Mouse (Mus musculus): ENCODE measurements around the gene Rfng. TPM values are rescaled to one million over a fixed set of nuclear protein-coding genes. Genes with fewer than 3 reads are reported as not detected.
A peak's percentile ranks its signal among the peaks of the same experiment; 100 is the strongest.
"Not testable (repeated sequence)": the region's sequence is repeated elsewhere in the genome, so short reads cannot be mapped to it uniquely, and the experiment has no call there.

Rfng gene
- polyA plus RNA-seq, 1 experiment: 55.8 TPM

DNA sequence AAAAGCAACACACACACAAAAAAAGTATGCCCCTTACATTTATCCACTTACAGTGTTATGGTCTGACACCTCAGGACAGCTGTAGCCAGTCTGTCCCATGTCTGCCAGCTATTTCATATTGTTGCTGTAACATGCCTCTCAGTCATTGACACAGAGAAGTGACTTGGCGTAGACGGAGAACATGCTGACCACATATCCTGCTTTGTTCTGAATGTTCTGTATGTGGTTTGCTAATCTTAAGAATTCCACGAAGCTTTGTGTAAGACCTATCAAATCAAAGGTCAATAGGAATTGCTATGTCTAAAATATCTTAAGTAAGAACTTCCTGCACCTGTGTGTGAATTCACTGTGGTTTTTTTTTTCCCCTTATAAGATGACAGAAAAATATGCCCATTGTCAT lies 14.2 kb upstream of the Rfng start:
- TF ChIP-seq POLR2A (IDR thresholded peaks at IDR 0.05; ENCODE audit: borderline replicate concordance, extremely low read depth, low read depth, low read length) (no peak), CTCF (IDR thresholded peaks at IDR 0.05; ENCODE audit: insufficient read depth, low read length) (no peak)
- DNase-seq: no peak
- WGBS: 57% methylated on average over 3 of the region's 3 CpGs
- Histone ChIP-seq H3K4me1 (ENCODE audit: control insufficient read depth, insufficient read depth, low read length) (peaks cover 18% of the 10 kb centered on the region), H3K4me3 (replicated peaks; ENCODE audit: extremely low read depth, low read depth, low read length) (no peak overlapping the region)

DNA sequence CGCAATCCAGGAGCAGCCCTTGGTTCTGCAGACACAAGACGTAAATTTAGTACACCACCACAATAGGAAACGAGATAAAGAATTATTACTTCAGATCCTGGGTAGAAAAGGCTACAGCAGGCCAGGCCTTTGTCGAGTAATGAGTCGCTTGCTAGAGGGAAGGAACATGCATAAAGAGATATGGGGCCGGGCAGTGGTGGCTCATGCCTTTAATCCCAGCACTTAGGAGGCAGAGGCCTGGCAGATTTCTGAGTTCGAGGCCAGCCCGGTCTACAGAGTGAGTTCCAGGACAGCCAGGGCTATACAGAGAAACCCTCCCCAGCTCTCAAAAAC lies 12.6 kb upstream of the Rfng start:
- DNase-seq: no peak
- Histone ChIP-seq H3K4me3 (replicated peaks; ENCODE audit: extremely low read depth, low read depth, low read length) (peak overlapping the region; percentile 4), H3K4me1 (ENCODE audit: control insufficient read depth, insufficient read depth, low read length) (peaks cover 18% of the 10 kb centered on the region)
- 28% methylated on average over 8 of the region's 8 CpGs for WGBS
- TF ChIP-seq CTCF (IDR thresholded peaks at IDR 0.05; ENCODE audit: insufficient read depth, low read length): no peak
- TF ChIP-seq POLR2A (IDR thresholded peaks at IDR 0.05; ENCODE audit: borderline replicate concordance, extremely low read depth, low read depth, low read length): no peak

GRCm38 (mm10) chr11:120795756-120796613 lies 12.0 kb upstream of the Rfng start, which contains the start of gene Dus1l:
Gene Dus1l (minus strand): TSS chr11:120796403.
- peak; percentile 97 for DNase-seq
- 1% methylated on average over 59 of the region's 59 CpGs for WGBS
- Histone ChIP-seq H3K4me1 (ENCODE audit: control insufficient read depth, insufficient read depth, low read length) (peaks cover 17% of the 10 kb centered on the region), H3K4me3 (replicated peaks; ENCODE audit: extremely low read depth, low read depth, low read length) (peak within 1 kb of the TSS; percentile 87)
- TF ChIP-seq POLR2A (IDR thresholded peaks at IDR 0.05; ENCODE audit: borderline replicate concordance, extremely low read depth, low read depth, low read length): peak; percentile 87
- no peak for TF ChIP-seq CTCF (IDR thresholded peaks at IDR 0.05; ENCODE audit: insufficient read depth, low read length)

GRCm38 (mm10) chr11:120792652-120793051 lies 8.6 kb upstream of the Rfng start:
- no peak for DNase-seq
- 93% methylated on average over 9 of the region's 9 CpGs for WGBS
- H3K4me1 ChIP-seq (ENCODE audit: control insufficient read depth, insufficient read depth, low read length): peaks cover 9% of the 10 kb centered on the region
- H3K4me3 ChIP-seq (replicated peaks; ENCODE audit: extremely low read depth, low read depth, low read length): no peak overlapping the region
- no peak for TF ChIP-seq POLR2A (IDR thresholded peaks at IDR 0.05; ENCODE audit: borderline replicate concordance, extremely low read depth, low read depth, low read length)
- no peak for TF ChIP-seq CTCF (IDR thresholded peaks at IDR 0.05; ENCODE audit: insufficient read depth, low read length)

GRCm38 (mm10) chr11:120789810-120790209 lies 5.8 kb upstream of the Rfng start:
- TF ChIP-seq POLR2A (IDR thresholded peaks at IDR 0.05; ENCODE audit: borderline replicate concordance, extremely low read depth, low read depth, low read length) (no peak), CTCF (IDR thresholded peaks at IDR 0.05; ENCODE audit: insufficient read depth, low read length) (no peak)
- WGBS: 86% methylated on average over 3 of the region's 3 CpGs
- peaks cover 6% of the 10 kb centered on the region for H3K4me1 ChIP-seq (ENCODE audit: control insufficient read depth, insufficient read depth, low read length)
- DNase-seq: no peak
- no peak overlapping the region for H3K4me3 ChIP-seq (replicated peaks; ENCODE audit: extremely low read depth, low read depth, low read length)

DNA sequence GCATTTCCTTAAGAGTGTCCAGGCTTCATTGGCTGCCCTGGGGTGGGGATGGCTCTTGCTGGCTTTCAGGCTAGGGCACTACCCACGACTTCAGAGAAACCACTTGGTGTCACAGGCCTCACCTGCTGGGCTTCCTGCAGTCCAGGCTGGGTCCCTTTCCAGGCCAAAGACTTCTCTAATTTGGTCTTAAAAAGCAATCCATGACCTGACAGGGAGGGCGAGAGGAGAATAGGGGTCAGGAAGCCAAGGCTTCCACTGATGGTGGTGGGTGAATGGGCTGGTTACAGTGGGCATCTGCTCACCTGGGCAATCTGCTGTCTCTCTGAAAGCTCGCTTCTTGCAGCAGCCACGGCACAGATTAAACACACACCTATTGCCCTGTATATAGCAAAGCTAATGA lies 5.3 kb upstream of the Rfng start:
- Histone ChIP-seq H3K4me3 (replicated peaks; ENCODE audit: extremely low read depth, low read depth, low read length) (no peak overlapping the region), H3K4me1 (ENCODE audit: control insufficient read depth, insufficient read depth, low read length) (peaks cover 7% of the 10 kb centered on the region)
- no peak for TF ChIP-seq CTCF (IDR thresholded peaks at IDR 0.05; ENCODE audit: insufficient read depth, low read length)
- WGBS: 87% methylated on average over 4 of the region's 4 CpGs
- no peak for DNase-seq

- not testable (repeated sequence) for H3K4me1 ChIP-seq (ENCODE audit: control insufficient read depth, insufficient read depth, low read length); H3K4me3 ChIP-seq (replicated peaks; ENCODE audit: extremely low read depth, low read depth, low read length); DNase-seq
- WGBS: 85% methylated on average over 10 of the region's 10 CpGs
Measured at GRCm38 (mm10) chr11:120788460-120788859, 4.5 kb upstream of the Rfng start.

DNA sequence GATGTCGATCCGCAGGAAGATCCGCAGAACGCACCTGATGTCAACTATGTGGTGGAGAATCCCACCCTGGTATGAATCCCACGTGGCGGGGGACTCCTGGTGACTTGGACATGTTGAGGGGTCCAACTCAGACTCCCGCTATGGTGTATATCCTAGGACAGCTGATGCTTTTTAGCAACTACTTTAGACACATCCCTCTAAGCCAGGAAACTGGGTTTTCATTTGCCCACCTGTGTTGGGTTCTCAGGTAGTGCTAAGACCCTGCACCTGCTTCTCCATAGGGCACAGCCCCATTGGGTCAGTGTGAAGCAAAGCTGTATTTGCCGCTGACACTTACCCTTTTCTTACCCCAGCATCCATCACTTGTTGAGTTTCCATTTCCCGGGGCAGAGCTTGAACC lies 1.1 kb upstream of the Rfng start:
- DNase-seq: no peak
- H3K4me3 ChIP-seq (replicated peaks; ENCODE audit: extremely low read depth, low read depth, low read length): peak overlapping the region; percentile 85
- TF ChIP-seq POLR2A (IDR thresholded peaks at IDR 0.05; ENCODE audit: borderline replicate concordance, extremely low read depth, low read depth, low read length): no peak
- TF ChIP-seq CTCF (IDR thresholded peaks at IDR 0.05; ENCODE audit: insufficient read depth, low read length): no peak
- WGBS: 32% methylated on average over 9 of the region's 9 CpGs
- H3K4me1 ChIP-seq (ENCODE audit: control insufficient read depth, insufficient read depth, low read length): peaks cover 11% of the 10 kb centered on the region

DNA sequence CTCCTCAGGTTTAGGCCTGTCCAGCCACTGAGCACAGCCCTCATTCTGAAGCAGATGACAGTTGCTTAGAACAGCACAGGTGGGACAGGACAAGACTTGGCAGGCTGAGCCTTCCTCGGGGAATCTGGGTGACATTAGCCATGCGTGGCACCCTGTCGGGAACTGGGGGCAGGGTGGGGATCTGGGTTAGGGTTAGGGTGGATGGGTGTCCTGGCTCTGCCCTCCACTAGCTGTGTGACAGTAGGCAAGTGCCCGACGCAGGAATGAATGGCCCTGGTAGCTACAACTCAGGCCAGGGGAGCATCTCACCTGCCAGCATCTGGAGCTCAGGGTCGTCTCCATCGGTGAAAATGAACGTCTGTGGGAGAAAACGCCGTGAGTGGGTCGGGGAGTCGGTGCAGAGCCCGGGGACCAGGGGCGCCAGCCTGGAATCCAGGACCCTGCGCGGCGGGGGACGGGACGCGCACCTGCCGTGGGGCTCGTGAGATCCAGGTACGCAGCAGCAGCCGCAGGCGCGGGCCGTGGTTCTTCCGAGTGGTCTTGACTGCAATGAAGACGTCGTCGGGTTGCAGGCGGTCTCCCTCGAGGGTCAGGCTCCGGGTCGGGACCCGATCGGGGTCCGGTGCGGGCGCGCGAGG lies 462 bp downstream of the Rfng start:
- H3K4me3 ChIP-seq (replicated peaks; ENCODE audit: extremely low read depth, low read depth, low read length): peak overlapping the region; percentile 85
- WGBS: 1% methylated on average over 42 of the region's 42 CpGs
- DNase-seq: peak; percentile 32
- TF ChIP-seq POLR2A (IDR thresholded peaks at IDR 0.05; ENCODE audit: borderline replicate concordance, extremely low read depth, low read depth, low read length) (no peak), CTCF (IDR thresholded peaks at IDR 0.05; ENCODE audit: insufficient read depth, low read length) (no peak)
- H3K4me1 ChIP-seq (ENCODE audit: control insufficient read depth, insufficient read depth, low read length): peaks cover 11% of the 10 kb centered on the region

DNA sequence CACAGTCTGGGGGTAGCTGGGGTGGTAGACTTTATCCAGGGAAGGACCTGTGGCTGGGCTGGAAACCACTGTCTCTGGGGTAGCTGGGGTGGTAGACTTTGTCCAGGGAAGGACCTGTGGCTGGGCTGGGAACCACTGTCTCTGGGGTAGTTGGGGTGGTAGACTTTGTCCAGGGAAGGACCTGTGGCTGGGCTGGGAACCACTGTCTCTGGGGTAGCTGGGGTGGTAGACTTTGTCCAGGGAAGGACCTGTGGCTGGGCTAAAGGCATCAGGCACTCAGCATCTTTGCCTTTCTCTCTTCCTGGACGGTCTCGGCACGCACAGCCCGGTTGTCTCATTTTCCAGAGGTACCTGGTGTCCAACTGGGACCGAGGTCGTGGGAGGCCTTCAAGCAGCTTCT lies 2.6 kb downstream of the Rfng start:
- H3K4me3 ChIP-seq (replicated peaks; ENCODE audit: extremely low read depth, low read depth, low read length); DNase-seq: not testable (repeated sequence)
- WGBS: 92% methylated on average over 6 of the region's 6 CpGs
- H3K4me1 ChIP-seq (ENCODE audit: control insufficient read depth, insufficient read depth, low read length): peaks cover 11% of the 10 kb centered on the region

Measured in lung, adult 2 months (tissue).